Mouse (Mus musculus): ENCODE data around the gene Grm5. TPM values are rescaled to one million over a fixed set of nuclear protein-coding genes. Genes with fewer than 3 reads are reported as not detected.

Gene Grm5
- polyA plus RNA-seq (2015; fragmentation: Nextera tagmentation; extraction: Ambion mirVana), result not detected in 2 replicates

- no peak for ATAC-seq (ENCODE audit: low read depth)
- no peaks in the 10 kb centered on the region for H3K9me3 ChIP-seq (replicated peaks; ENCODE audit: control insufficient read depth, low read length)
- no peak within 1 kb of the TSS for H3K27ac ChIP-seq (ENCODE audit: low read length)
- no peaks in the 10 kb centered on the region for H3K27me3 ChIP-seq (ENCODE audit: control insufficient read depth, insufficient read depth, low read depth, low read length)
- WGBS (ENCODE audit: insufficient replicate concordance), result 9% methylated on average over 2 of the region's 2 CpGs
- H3K4me3 ChIP-seq (ENCODE audit: low read depth, low read length), result no peak within 1 kb of the TSS
- no peaks in the 10 kb centered on the region for H3K4me1 ChIP-seq (ENCODE audit: control insufficient read depth, low read depth, low read length)
- H3K4me2 ChIP-seq (ENCODE audit: low read depth, low read length), result no peak within 1 kb of the TSS
- H3K36me3 ChIP-seq (ENCODE audit: control insufficient read depth, insufficient read depth), result no peaks in the 10 kb centered on the region
- no peak within 1 kb of the TSS for H3K9ac ChIP-seq (ENCODE audit: low read depth, low read length)
Measured at GRCm38 (mm10) chr7:87583868-87584267, at the start of gene Grm5. TSS of gene Grm5 (plus strand) at chr7:87584168.

- Histone ChIP-seq H3K4me1 (ENCODE audit: control insufficient read depth, low read depth, low read length) (no peaks in the 10 kb centered on the region), H3K27me3 (ENCODE audit: control insufficient read depth, insufficient read depth, low read depth, low read length) (no peaks in the 10 kb centered on the region), H3K36me3 (ENCODE audit: control insufficient read depth, insufficient read depth) (no peaks in the 10 kb centered on the region), H3K9me3 (replicated peaks; ENCODE audit: control insufficient read depth, low read length) (no peaks in the 10 kb centered on the region), H3K4me2 (ENCODE audit: low read depth, low read length) (no peak overlapping the region), H3K9ac (ENCODE audit: low read depth, low read length) (no peak overlapping the region), H3K4me3 (ENCODE audit: low read depth, low read length) (no peak overlapping the region), H3K27ac (ENCODE audit: low read length) (no peak overlapping the region)
- ATAC-seq (ENCODE audit: low read depth), result no peak
Measured at GRCm38 (mm10) chr7:87539031-87539430, 44.9 kb upstream of the Grm5 start.

GRCm38 (mm10) chr7:87565300-87565699 is 18.7 kb upstream of the Grm5 start:
- Histone ChIP-seq H3K27me3 (ENCODE audit: control insufficient read depth, insufficient read depth, low read depth, low read length) (no peaks in the 10 kb centered on the region), H3K9ac (ENCODE audit: low read depth, low read length) (no peak overlapping the region), H3K4me1 (ENCODE audit: control insufficient read depth, low read depth, low read length) (no peaks in the 10 kb centered on the region), H3K27ac (ENCODE audit: low read length) (no peak overlapping the region), H3K36me3 (ENCODE audit: control insufficient read depth, insufficient read depth) (no peaks in the 10 kb centered on the region), H3K4me2 (ENCODE audit: low read depth, low read length) (no peak overlapping the region), H3K9me3 (replicated peaks; ENCODE audit: control insufficient read depth, low read length) (no peaks in the 10 kb centered on the region), H3K4me3 (ENCODE audit: low read depth, low read length) (no peak overlapping the region)
- 21% methylated on average over 1 of the region's 1 CpGs for WGBS (ENCODE audit: insufficient replicate concordance)
- no peak for ATAC-seq (ENCODE audit: low read depth)

GRCm38 (mm10) chr7:87566476-87566875 is 17.5 kb upstream of the Grm5 start:
- Histone ChIP-seq H3K4me3 (ENCODE audit: low read depth, low read length) (no peak overlapping the region), H3K36me3 (ENCODE audit: control insufficient read depth, insufficient read depth) (no peaks in the 10 kb centered on the region), H3K9ac (ENCODE audit: low read depth, low read length) (no peak overlapping the region), H3K27ac (ENCODE audit: low read length) (no peak overlapping the region), H3K9me3 (replicated peaks; ENCODE audit: control insufficient read depth, low read length) (no peaks in the 10 kb centered on the region), H3K27me3 (ENCODE audit: control insufficient read depth, insufficient read depth, low read depth, low read length) (no peaks in the 10 kb centered on the region), H3K4me2 (ENCODE audit: low read depth, low read length) (no peak overlapping the region), H3K4me1 (ENCODE audit: control insufficient read depth, low read depth, low read length) (no peaks in the 10 kb centered on the region)
- ATAC-seq (ENCODE audit: low read depth), result no peak

- H3K4me3 ChIP-seq (ENCODE audit: low read depth, low read length), result no peak overlapping the region
- WGBS (ENCODE audit: insufficient replicate concordance), result under 1% methylated on average over 28 of the region's 28 CpGs
- H3K27me3 ChIP-seq (ENCODE audit: control insufficient read depth, insufficient read depth, low read depth, low read length), result no peaks in the 10 kb centered on the region
Measured at GRCm38 (mm10) chr7:87584281-87584701, 323 bp downstream of the Grm5 start.

GRCm38 (mm10) chr7:87586271-87586937 is 2.4 kb downstream of the Grm5 start:
- H3K27ac ChIP-seq (ENCODE audit: low read length), result no peak overlapping the region
- ATAC-seq (ENCODE audit: low read depth), result no peak
- H3K27me3 ChIP-seq (ENCODE audit: control insufficient read depth, insufficient read depth, low read depth, low read length), result no peaks in the 10 kb centered on the region
- no peaks in the 10 kb centered on the region for H3K36me3 ChIP-seq (ENCODE audit: control insufficient read depth, insufficient read depth)
- H3K4me3 ChIP-seq (ENCODE audit: low read depth, low read length), result no peak overlapping the region
- no peaks in the 10 kb centered on the region for H3K4me1 ChIP-seq (ENCODE audit: control insufficient read depth, low read depth, low read length)
- H3K4me2 ChIP-seq (ENCODE audit: low read depth, low read length), result no peak overlapping the region
- WGBS (ENCODE audit: insufficient replicate concordance), result 13% methylated on average over 10 of the region's 10 CpGs
- no peak overlapping the region for H3K9ac ChIP-seq (ENCODE audit: low read depth, low read length)
- no peaks in the 10 kb centered on the region for H3K9me3 ChIP-seq (replicated peaks; ENCODE audit: control insufficient read depth, low read length)

More at GRCm38 (mm10) chr7:87584281-87584701, 323 bp downstream of the Grm5 start:
- Histone ChIP-seq H3K4me2 (ENCODE audit: low read depth, low read length) (no peak overlapping the region), H3K36me3 (ENCODE audit: control insufficient read depth, insufficient read depth) (no peaks in the 10 kb centered on the region), H3K9ac (ENCODE audit: low read depth, low read length) (no peak overlapping the region), H3K9me3 (replicated peaks; ENCODE audit: control insufficient read depth, low read length) (no peaks in the 10 kb centered on the region), H3K4me1 (ENCODE audit: control insufficient read depth, low read depth, low read length) (no peaks in the 10 kb centered on the region), H3K27ac (ENCODE audit: low read length) (no peak overlapping the region)
- ATAC-seq (ENCODE audit: low read depth), result no peak

- H3K4me3 ChIP-seq (ENCODE audit: low read depth, low read length), result no peak overlapping the region
- H3K4me2 ChIP-seq (ENCODE audit: low read depth, low read length), result no peak overlapping the region
- 14% methylated on average over 1 of the region's 1 CpGs for WGBS (ENCODE audit: insufficient replicate concordance)
- no peak overlapping the region for H3K27ac ChIP-seq (ENCODE audit: low read length)
- no peaks in the 10 kb centered on the region for H3K4me1 ChIP-seq (ENCODE audit: control insufficient read depth, low read depth, low read length)
- H3K9me3 ChIP-seq (replicated peaks; ENCODE audit: control insufficient read depth, low read length), result no peaks in the 10 kb centered on the region
- H3K27me3 ChIP-seq (ENCODE audit: control insufficient read depth, insufficient read depth, low read depth, low read length), result no peaks in the 10 kb centered on the region
- no peaks in the 10 kb centered on the region for H3K36me3 ChIP-seq (ENCODE audit: control insufficient read depth, insufficient read depth)
- no peak overlapping the region for H3K9ac ChIP-seq (ENCODE audit: low read depth, low read length)
- ATAC-seq (ENCODE audit: low read depth), result no peak
Measured at GRCm38 (mm10) chr7:87587976-87588375, 4.0 kb downstream of the Grm5 start.

GRCm38 (mm10) chr7:87626251-87626650 is 42.3 kb downstream of the Grm5 start:
- no peak overlapping the region for H3K4me3 ChIP-seq (ENCODE audit: low read depth, low read length)
- no peaks in the 10 kb centered on the region for H3K36me3 ChIP-seq (ENCODE audit: control insufficient read depth, insufficient read depth)
- no peaks in the 10 kb centered on the region for H3K9me3 ChIP-seq (replicated peaks; ENCODE audit: control insufficient read depth, low read length)
- H3K9ac ChIP-seq (ENCODE audit: low read depth, low read length), result no peak overlapping the region
- H3K27me3 ChIP-seq (ENCODE audit: control insufficient read depth, insufficient read depth, low read depth, low read length), result no peaks in the 10 kb centered on the region
- WGBS (ENCODE audit: insufficient replicate concordance), result 54% methylated on average over 2 of the region's 2 CpGs
- H3K4me2 ChIP-seq (ENCODE audit: low read depth, low read length), result no peak overlapping the region
- no peak overlapping the region for H3K27ac ChIP-seq (ENCODE audit: low read length)
- no peaks in the 10 kb centered on the region for H3K4me1 ChIP-seq (ENCODE audit: control insufficient read depth, low read depth, low read length)
- no peak for ATAC-seq (ENCODE audit: low read depth)

GRCm38 (mm10) chr7:87635530-87635929 is 51.6 kb downstream of the Grm5 start:
- ATAC-seq (ENCODE audit: low read depth), result no peak
- Histone ChIP-seq H3K36me3 (ENCODE audit: control insufficient read depth, insufficient read depth) (no peaks in the 10 kb centered on the region), H3K27me3 (ENCODE audit: control insufficient read depth, insufficient read depth, low read depth, low read length) (no peaks in the 10 kb centered on the region), H3K4me3 (ENCODE audit: low read depth, low read length) (no peak overlapping the region), H3K27ac (ENCODE audit: low read length) (no peak overlapping the region), H3K9me3 (replicated peaks; ENCODE audit: control insufficient read depth, low read length) (no peaks in the 10 kb centered on the region), H3K9ac (ENCODE audit: low read depth, low read length) (no peak overlapping the region), H3K4me1 (ENCODE audit: control insufficient read depth, low read depth, low read length) (no peaks in the 10 kb centered on the region), H3K4me2 (ENCODE audit: low read depth, low read length) (no peak overlapping the region)
- 26% methylated on average over 1 of the region's 1 CpGs for WGBS (ENCODE audit: insufficient replicate concordance)

Data from liver, embryonic 16.5 days (tissue).